9 mouse cellular contexts compared by ENCODE assay signal in the genomic region with DNA sequence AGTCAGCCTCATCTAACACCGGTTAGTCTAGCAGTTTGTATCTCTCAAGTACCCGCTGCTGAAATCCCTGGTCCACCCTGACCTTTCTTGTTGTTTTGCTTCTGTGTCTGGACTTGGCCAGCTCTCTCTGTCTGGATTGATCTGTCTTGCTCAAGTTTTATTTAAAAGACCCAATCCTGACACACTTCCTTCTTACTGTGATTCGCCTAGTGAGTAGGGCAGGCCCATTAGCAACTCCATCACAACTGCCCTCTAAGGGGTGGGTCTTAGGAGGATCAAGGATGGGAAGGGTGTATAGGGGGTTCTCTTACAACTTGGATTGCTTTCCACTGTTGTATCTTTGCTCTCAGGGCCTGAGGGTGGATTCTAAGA. TPM values are rescaled to one million over a fixed set of nuclear protein-coding genes. Genes with fewer than 3 reads are reported as not detected.
A peak's percentile ranks its signal among the peaks of the same experiment; 100 is the strongest.
DNase-seq lines count a peak whose midpoint lies in the region; ATAC-seq lines count a peak whose summit lies in the region.
"Had no signal": no experiment of that assay in that cellular context is flagged by ENCODE, and none has a peak within 500 bp of the region (broad histone marks: within the 10 kb centered on the region; RNA-seq: fewer than 3 reads in every experiment).

No protein-coding gene starts in this region.

- H3K9ac ChIP-seq in forebrain, embryonic 15.5 days (replicated peaks): peak overlapping the region; percentile 68
- peak overlapping the region; percentile 81 for H3K9ac ChIP-seq in lung, embryonic 16.5 days (ENCODE audit: low read length)

- no peaks in the 10 kb centered on the region for H3K36me3 ChIP-seq in forebrain, embryonic 15.5 days
- H3K36me3 ChIP-seq in lung, embryonic 16.5 days (ENCODE audit: control insufficient read depth, insufficient read depth, low read length): peaks cover 3% of the 10 kb centered on the region; the same call in 1 of the 2 replicates
- H3K36me3 ChIP-seq: G1E had no signal

- no peaks in the 10 kb centered on the region for H3K9me3 ChIP-seq in forebrain, embryonic 15.5 days
- no peaks in the 10 kb centered on the region for H3K9me3 ChIP-seq in lung, embryonic 16.5 days (ENCODE audit: control insufficient read depth, low read length)

- peak; percentile 98 for DNase-seq in heart, adult 11 months
- no peak for DNase-seq in heart, postnatal 14 days
- DNase-seq in kidney, adult 11 months: peak; percentile 13
- DNase-seq in right cerebral cortex, postnatal 14 days: no peak
- DNase-seq in adrenal gland, adult (ENCODE audit: inconsistent age in 2 of 2, low spot score in 1 of 2): no peak

- H3K27me3 ChIP-seq in forebrain, embryonic 15.5 days: no peaks in the 10 kb centered on the region
- H3K27me3 ChIP-seq in lung, embryonic 16.5 days (ENCODE audit: control insufficient read depth, insufficient read depth, low read depth, low read length): no peaks in the 10 kb centered on the region

- ATAC-seq in forebrain, embryonic 15.5 days (replicated peaks): peak; percentile 66
- ATAC-seq in lung, embryonic 16.5 days (ENCODE audit: low read depth): peak; percentile 90
- no peak for ATAC-seq in megakaryocyte-erythroid progenitor cell, adult 5-6 weeks (replicated peaks; ENCODE audit: low FRiP score, low TSS enrichment, poor library complexity, severe bottlenecking)

- H3K4me3 ChIP-seq in forebrain, embryonic 15.5 days: peak overlapping the region; percentile 52
- H3K4me3 ChIP-seq in lung, embryonic 16.5 days (ENCODE audit: low read length): peak overlapping the region; percentile 56

- WGBS in forebrain, embryonic 15.5 days: 87% methylated on average over 3 of the region's 3 CpGs
- WGBS in lung, embryonic 16.5 days: 46% methylated on average over 3 of the region's 3 CpGs

- peak overlapping the region; percentile 36; the same call in 1 of the 2 replicates for H3K27ac ChIP-seq in forebrain, embryonic 15.5 days (replicated peaks)
- H3K27ac ChIP-seq in lung, embryonic 16.5 days (ENCODE audit: low read length): peak overlapping the region; percentile 72

- peaks cover 16% of the 10 kb centered on the region for H3K4me1 ChIP-seq in forebrain, embryonic 15.5 days
- H3K4me1 ChIP-seq in lung, embryonic 16.5 days (replicated peaks; ENCODE audit: control insufficient read depth, insufficient read depth, low read length): peaks cover 11% of the 10 kb centered on the region

- H3K4me2 ChIP-seq in forebrain, embryonic 15.5 days (replicated peaks): peak overlapping the region; percentile 90
- H3K4me2 ChIP-seq in lung, embryonic 16.5 days (ENCODE audit: low read depth, low read length): peak overlapping the region; percentile 65

- intact Hi-C loops in heart, postnatal 14 days (cut with DNase I): loop anchor here (2.0 to 5.0 kb wide), 2 partner anchors 17 to 52 kb away; a partner anchor contains a TSS

RNA-seq across cellular contexts. Expression of a gene that starts 1.0 kb away (rescaled TPM):
- total RNA-seq in heart, postnatal 14 days (2021): 10 to 100 TPM; 12.7 to 13.9 TPM
- polyA plus RNA-seq in forebrain, embryonic 15.5 days (2015; fragmentation: Nextera tagmentation; extraction: Ambion mirVana): 25.3 and 28.2 TPM in 2 replicates
- polyA plus RNA-seq in lung, embryonic 16.5 days (2015; fragmentation: Nextera tagmentation; extraction: Ambion mirVana): 89.7 and 90.6 TPM in 2 replicates
- not detected in 2 replicates for total RNA-seq in megakaryocyte-erythroid progenitor cell, adult 5-6 weeks (2014; fragmentation: Nextera tagmentation)
- total RNA-seq in megakaryocyte-erythroid progenitor cell, adult 5-6 weeks (2017): 0.61 and 0.94 TPM in 2 replicates
- polyA plus RNA-seq: G1E had no signal

RNA-seq across cellular contexts. Expression of a gene that starts 22.6 kb away (rescaled TPM):
- not detected for total RNA-seq in heart, postnatal 14 days (2021)
- 0.79 and 1.7 TPM in 2 replicates for polyA plus RNA-seq in forebrain, embryonic 15.5 days (2015; fragmentation: Nextera tagmentation; extraction: Ambion mirVana)
- 0.55 and 1.2 TPM in 2 replicates for polyA plus RNA-seq in lung, embryonic 16.5 days (2015; fragmentation: Nextera tagmentation; extraction: Ambion mirVana)
- not detected in 2 replicates for total RNA-seq in megakaryocyte-erythroid progenitor cell, adult 5-6 weeks (2014; fragmentation: Nextera tagmentation)
- total RNA-seq in megakaryocyte-erythroid progenitor cell, adult 5-6 weeks (2017): not detected in 2 replicates
- total RNA-seq: G1E had no signal
- polyA plus RNA-seq: G1E had no signal

RNA-seq across cellular contexts. Expression of a gene that starts 53.5 kb away (rescaled TPM):
- total RNA-seq in heart, postnatal 14 days (2021): 10 to 100 TPM; 28.9 to 31.7 TPM
- polyA plus RNA-seq in forebrain, embryonic 15.5 days (2015; fragmentation: Nextera tagmentation; extraction: Ambion mirVana): 75.7 and 77.1 TPM in 2 replicates
- polyA plus RNA-seq in lung, embryonic 16.5 days (2015; fragmentation: Nextera tagmentation; extraction: Ambion mirVana): 53.9 and 57.7 TPM in 2 replicates
- 53.7 and 67.8 TPM in 2 replicates for total RNA-seq in megakaryocyte-erythroid progenitor cell, adult 5-6 weeks (2014; fragmentation: Nextera tagmentation)
- 32.6 and 37.7 TPM in 2 replicates for total RNA-seq in megakaryocyte-erythroid progenitor cell, adult 5-6 weeks (2017)

Comparison
In these comparisons a context has a peak if more than half of its experiments do, and no peak if none do; other contexts are left out.
1. DNase-seq: peak in heart, adult 11 months (single experiment) and kidney, adult 11 months (single experiment); none in heart, postnatal 14 days (0 of 2), right cerebral cortex, postnatal 14 days (single experiment) and adrenal gland, adult (0 of 2).
2. RNA of a gene that starts 1.0 kb away (total RNA-seq): 12.7 to 13.9 TPM in heart, postnatal 14 days; 0.61 to 0.94 TPM in megakaryocyte-erythroid progenitor cell, adult 5-6 weeks; every median in the first group is over 4 times any median in the second.